Mouse (Mus musculus) left cerebral cortex, postnatal 14 days (tissue): ENCODE measurements at regions not wholly inside any gene's neighbourhood (a gene's known extent, or its start where the extent isn't known, plus 50 kb on each side); places are given as distances from the start of the nearest gene placed in this dataset.

ENCODE experiments used
- DNase-seq, 2 experiments: peaks; one replicate each; pipeline ENCODE4 v3.0.0; 2021 to 2022; ENCODE audit warnings: low spot score in 2 of 2, mixed read lengths in 1 of 2
- intact Hi-C: fragments of 180-260 bp; cut with DNase I; formaldehyde crosslinking; loops from one replicate; pipeline ENCODE4 v1.15.1; 2025

- no peak for DNase-seq
- intact Hi-C loops, result no loop called here
These were observed 117.3 kb downstream of the Anapc10 start for GRCm38 (mm10) chr8:79828763-79829542.

- DNase-seq, result no peak
- intact Hi-C loops, result no loop called here
These were observed 117.9 kb downstream of the Anapc10 start for GRCm38 (mm10) chr8:79829543-79829890.

GRCm38 (mm10) chr8:79829941-79830633, 118.5 kb downstream of the Anapc10 start:
- no peak for DNase-seq
- intact Hi-C loops, result no loop called here

- intact Hi-C loops, result no loop called here
- no peak for DNase-seq
These were observed 127.3 kb downstream of the Anapc10 start for GRCm38 (mm10) chr8:79838961-79839360.

- intact Hi-C loops, result no loop called here
- DNase-seq, result peak in 1 of 2 experiments; percentile 5
These were observed 138.4 kb downstream of the Anapc10 start for GRCm38 (mm10) chr8:79849982-79850514.

GRCm38 (mm10) chr8:79850519-79850918, 138.9 kb downstream of the Anapc10 start:
- DNase-seq, result peak; percentile 7 to 28
- intact Hi-C loops, result no loop called here

- no peak for DNase-seq
- intact Hi-C loops, result no loop called here
These were observed 160.9 kb downstream of the Anapc10 start for GRCm38 (mm10) chr8:79872416-79873077.

GRCm38 (mm10) chr8:79907971-79908370, 149.8 kb downstream of the Hhip start:
- no peak for DNase-seq
- intact Hi-C loops, result no loop called here
